Mouse (Mus musculus) gastrocnemius, postnatal 14 days (tissue): ENCODE data around the gene Nsf. TPM values are rescaled to one million over a fixed set of nuclear protein-coding genes. Genes with fewer than 3 reads are reported as not detected.
"Not testable (repeated sequence)": the region's sequence is repeated elsewhere in the genome, so short reads cannot be mapped to it uniquely, and the experiment has no call there.

Source experiments
- DNase-seq: peaks from one replicate; pipeline ENCODE4 v3.0.0; 2021; ENCODE audit warnings: mixed read lengths
- intact Hi-C: fragments of 180-260 bp; cut with DNase I; formaldehyde crosslinking; loops from one replicate; pipeline ENCODE4 v1.15.1; 2025; ENCODE audit warnings: low total_unique reads
- long read RNA-seq, 2 experiments: library from polyadenylated mRNA; stranded (forward); transcript quantifications; one replicate each; pipeline ENCODE4 v2.0.0; 2021
- total RNA-seq, 2 experiments: library from RNA; stranded (reverse); gene quantifications; 2 replicates each; pipeline ENCODE4 v1.2.3; 2021

Nsf gene
- 10 to 100 TPM; 14.7 to 15.6 TPM for total RNA-seq
- long read RNA-seq, experiment 1, transcript Nsf-202 (21 exons, 3,766 nt) = major isoform, 12 of 12 reads
- long read RNA-seq, experiment 1, partial matches to known transcripts = 0 of 12 reads
- long read RNA-seq, experiment 1, other reads (novel, unspliced or antisense) = 0 of 12 reads
- long read RNA-seq, experiment 2, transcript Nsf-202 (21 exons, 3,766 nt) = major isoform, 14 of 18 reads
- long read RNA-seq, experiment 2, partial matches to known transcripts = 2 of 18 reads
- long read RNA-seq, experiment 2, other reads (novel, unspliced or antisense) = 2 of 18 reads

- intact Hi-C loops = no loop called here
- peak; percentile 85 for DNase-seq
Measured at GRCm38 (mm10) chr11:103953896-103954292, at the start of gene Nsf. TSS of gene Nsf (minus strand) at chr11:103954056.

GRCm38 (mm10) chr11:104003397-104003796, 49.5 kb upstream of the Nsf start:
- DNase-seq = no peak
- intact Hi-C loops = no loop called here

- DNase-seq = no peak
- intact Hi-C loops = no loop called here
Measured at GRCm38 (mm10) chr11:104002191-104002590, 48.3 kb upstream of the Nsf start.

DNA sequence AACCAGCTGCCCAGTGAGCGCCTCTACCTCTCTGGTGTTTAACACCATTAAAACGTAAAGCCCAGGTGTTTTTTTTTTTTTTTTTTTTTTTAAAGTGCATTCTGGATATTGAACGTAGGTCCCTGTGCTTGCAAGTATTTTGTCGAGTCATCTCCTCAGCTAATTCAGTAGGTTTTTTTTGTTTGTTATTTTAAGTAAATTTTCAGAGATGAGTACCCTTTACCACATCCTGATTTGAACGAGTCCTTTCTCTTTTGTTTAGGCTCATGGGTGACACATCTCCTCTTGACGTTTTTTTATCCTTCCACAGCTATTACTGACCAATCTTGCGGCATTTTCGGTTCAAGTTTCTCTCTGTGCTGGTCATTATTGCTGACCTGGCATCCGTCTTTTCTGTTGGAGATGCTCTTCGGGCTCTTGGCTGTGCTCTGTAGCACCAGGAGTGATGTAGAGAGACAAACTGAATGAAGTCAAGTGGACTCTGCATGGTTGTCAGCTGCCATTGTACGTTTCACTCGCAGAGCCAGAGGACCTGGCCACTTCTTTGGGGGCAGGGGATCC, 47.6 kb upstream of the Nsf start:
- DNase-seq = no peak
- intact Hi-C loops = no loop called here

DNA sequence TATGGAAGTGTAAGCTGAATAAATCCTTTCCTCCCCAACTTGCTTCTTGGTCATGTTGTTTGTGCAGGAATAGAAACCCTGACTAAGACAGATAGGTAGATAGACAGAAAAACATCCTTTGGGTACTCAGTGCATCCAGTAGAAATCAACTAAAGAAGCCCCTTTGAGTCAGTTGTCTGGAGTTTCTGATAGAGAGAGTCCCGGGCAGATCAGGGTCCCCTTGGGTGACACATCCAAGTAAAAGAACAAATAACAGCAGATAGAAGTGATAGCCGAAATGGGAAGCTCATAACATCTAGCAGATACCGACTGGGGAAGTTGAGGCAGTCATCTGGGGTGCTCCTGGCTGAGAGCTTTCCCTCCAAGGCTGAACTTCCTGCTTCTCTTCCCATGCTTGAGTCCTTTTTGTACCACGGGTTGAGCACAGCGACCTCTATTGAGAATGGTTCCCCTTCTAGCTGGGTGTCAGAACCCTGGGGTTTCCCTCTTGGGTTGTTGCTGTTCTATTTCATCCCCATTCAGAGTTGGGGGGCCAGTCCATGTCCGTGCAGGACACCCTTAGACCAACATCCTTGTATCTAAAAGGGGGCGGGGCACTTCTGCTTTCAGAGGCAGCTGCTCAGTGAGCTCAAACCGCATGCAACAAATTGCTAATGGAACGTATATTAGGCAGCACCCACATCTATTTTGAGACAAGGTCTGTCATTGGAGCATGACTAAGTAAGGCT, 47.0 kb upstream of the Nsf start:
- intact Hi-C loops = no loop called here
- no peak for DNase-seq

DNA sequence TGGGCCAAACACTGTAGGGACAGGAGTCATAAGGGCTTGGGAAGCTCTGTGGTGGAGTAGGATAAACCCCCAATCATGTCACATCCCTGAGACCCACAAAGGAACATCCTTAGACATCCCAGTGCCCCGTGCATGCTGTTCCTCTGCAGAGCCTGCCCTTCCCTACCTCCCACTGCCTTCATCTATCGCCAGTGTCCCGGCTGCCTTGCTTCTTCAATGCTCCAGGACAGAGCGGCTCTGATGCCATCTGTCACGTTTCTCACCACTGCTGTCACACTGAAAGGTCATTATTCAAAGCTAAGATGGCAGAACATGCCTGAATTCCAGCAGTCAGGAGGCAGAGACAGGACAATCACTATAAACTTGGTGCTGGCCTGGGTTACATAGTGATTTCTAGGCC, 44.9 kb upstream of the Nsf start:
- intact Hi-C loops = no loop called here
- no peak for DNase-seq

GRCm38 (mm10) chr11:103997385-103997784, 43.5 kb upstream of the Nsf start:
- intact Hi-C loops = no loop called here
- DNase-seq = peak; percentile 37

DNA sequence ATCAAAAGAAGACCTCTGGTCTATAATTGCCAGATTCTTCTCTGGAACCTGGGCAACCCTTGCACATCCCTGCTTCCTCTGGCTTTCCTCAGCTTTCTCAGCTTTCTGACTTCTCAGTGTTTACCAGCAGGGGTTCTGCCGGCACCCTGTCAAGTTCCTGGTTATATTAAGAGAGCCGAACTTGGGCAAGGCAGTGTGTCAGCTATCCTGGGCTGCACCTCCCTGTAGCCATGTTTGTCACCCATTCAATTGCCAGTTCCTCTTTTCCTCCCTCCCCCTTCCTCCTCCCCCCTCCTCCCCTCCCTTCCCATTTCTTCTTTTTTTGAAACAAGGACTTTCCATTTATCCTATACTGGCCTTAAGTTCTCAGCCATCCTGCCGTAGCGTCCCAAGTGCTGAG, 38.8 kb upstream of the Nsf start:
- intact Hi-C loops = no loop called here
- no peak for DNase-seq

- DNase-seq = peak; percentile 25
- intact Hi-C loops = not testable (repeated sequence)
Measured at GRCm38 (mm10) chr11:103990049-103990557, 36.2 kb upstream of the Nsf start.

DNA sequence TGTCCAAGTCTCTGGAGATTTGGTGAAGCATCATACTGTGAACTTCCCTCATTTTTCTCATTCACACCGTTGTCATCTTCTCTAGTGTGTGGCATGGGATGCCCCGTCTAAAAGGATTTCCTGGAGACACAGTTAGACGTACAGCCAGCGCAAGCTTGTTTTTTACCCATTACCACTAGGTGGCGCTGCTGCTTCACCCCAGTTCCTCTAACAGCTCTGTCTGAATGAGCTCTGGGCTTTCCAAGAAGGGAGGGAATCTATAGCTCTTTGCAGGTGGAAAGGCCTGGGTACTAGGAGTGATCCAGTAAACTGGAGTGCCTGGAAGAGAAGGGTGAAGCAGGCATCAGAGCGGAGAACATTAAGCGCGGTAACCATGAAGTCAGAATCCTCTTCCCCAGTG, 33.6 kb upstream of the Nsf start:
- peak; percentile 72 for DNase-seq
- intact Hi-C loops = no loop called here

- intact Hi-C loops = no loop called here
Measured at GRCm38 (mm10) chr11:103984067-103984466, 30.2 kb upstream of the Nsf start.

GRCm38 (mm10) chr11:103981826-103982225, 28.0 kb upstream of the Nsf start:
- intact Hi-C loops = no loop called here
- no peak for DNase-seq

More at GRCm38 (mm10) chr11:103984067-103984466, 30.2 kb upstream of the Nsf start:
- no peak for DNase-seq

DNA sequence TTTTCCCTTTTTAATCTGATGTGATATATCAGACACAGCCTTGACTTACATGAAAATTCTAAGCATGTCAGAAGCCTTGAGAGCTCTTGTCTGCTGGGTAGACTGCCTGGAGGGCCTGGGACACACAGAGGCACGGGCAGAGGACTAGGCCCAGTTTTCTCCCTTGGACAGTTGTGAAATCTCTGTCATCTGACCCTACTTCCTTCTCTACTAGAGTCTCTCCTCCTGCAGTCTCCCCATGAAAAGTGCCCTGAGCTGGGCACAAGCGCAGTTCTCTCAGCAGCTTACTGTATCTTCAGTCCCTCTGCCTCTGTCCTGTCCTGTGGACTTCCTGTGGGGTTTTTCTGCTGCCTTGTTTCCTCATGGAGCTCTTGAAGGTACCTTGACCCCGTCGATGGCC, 25.5 kb upstream of the Nsf start:
- intact Hi-C loops = no loop called here
- DNase-seq = no peak

DNA sequence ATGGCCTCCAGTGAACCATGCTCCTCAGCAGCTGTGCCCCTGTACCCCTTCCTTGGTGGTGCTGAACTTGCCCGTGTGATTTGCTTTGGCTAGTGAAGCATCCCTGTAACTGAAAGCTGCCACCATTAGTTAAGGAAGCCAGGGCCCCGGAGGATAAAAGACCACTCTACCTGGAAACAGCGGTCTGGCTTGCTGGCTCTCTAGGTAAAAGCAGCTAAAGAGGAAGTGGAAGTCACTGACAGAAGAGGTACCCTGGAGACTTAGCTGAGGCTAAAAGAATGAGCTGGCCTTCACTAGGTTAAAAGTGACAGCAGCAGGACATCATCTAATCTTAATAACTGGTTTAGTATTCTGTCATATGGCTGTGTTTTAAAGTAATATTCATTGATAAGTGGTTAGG, 17.0 kb upstream of the Nsf start:
- intact Hi-C loops = no loop called here

DNA sequence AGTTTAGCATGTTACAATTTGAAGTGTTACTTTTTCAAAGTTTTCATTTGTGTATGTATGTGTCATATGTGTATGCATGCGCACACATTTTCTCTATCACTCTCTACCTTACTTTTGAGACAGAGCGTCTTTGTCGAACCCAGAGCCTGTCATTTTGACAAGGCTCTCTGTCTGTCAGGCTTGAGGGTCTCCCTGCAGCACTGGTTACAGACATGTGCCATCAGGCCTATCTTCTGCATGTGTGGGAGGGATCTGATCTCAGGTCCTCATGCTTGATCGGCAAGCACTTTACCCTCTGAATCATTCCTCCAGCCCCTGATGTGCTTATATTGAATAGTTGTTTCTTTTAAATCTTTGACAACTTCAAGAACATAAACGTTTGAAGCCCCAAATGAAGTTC, 15.4 kb upstream of the Nsf start:
- no peak for DNase-seq
- intact Hi-C loops = no loop called here

More for the DNA sequence above, 17.0 kb upstream of the Nsf start:
- no peak for DNase-seq

GRCm38 (mm10) chr11:103967106-103967735, 13.4 kb upstream of the Nsf start:
- intact Hi-C loops = no loop called here
- DNase-seq = no peak

- intact Hi-C loops = no loop called here
- DNase-seq = no peak
Measured at GRCm38 (mm10) chr11:103956866-103957265, 3.0 kb upstream of the Nsf start.

DNA sequence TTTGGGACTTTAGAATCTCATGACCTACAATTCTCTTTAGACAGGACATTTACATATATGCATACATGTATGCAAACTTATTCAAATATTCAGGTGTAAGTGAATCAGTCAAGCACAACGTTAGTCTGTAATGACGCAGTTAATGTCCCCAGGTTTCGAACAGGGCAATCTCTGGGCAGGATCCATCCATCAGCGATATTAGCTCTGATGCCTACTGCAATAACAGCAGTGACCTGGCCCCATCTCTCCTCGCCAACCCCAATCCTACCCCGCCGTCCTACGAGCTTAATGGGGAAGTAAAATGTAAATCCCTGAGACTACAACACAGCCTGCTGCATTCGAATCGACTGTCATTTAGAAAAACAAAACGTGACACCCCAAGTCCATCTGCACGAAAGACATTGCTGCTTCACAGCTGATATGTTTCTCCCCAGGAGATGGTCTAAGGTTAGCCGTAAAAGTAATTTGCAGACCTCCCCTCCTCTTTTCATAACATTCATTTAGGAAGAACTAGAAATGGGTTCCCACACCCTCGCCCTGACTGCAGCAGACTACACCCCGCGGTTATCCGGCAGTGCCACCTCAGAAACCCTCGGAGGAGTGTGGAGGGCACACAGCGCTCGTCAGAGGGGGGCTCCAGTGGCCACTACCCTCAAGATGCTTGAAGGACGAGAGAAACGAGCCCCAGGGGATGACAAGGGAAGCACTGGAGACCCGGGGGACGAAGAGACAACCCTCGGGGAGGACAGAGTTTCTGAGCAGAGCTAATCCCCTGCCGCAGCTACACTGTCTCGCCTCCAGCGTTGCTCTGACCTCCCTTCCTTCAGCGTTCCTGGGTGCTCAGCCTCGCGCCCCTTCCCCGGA, 592 bp downstream of the Nsf start:
- DNase-seq = peak; percentile 15
- intact Hi-C loops = no loop called here

DNA sequence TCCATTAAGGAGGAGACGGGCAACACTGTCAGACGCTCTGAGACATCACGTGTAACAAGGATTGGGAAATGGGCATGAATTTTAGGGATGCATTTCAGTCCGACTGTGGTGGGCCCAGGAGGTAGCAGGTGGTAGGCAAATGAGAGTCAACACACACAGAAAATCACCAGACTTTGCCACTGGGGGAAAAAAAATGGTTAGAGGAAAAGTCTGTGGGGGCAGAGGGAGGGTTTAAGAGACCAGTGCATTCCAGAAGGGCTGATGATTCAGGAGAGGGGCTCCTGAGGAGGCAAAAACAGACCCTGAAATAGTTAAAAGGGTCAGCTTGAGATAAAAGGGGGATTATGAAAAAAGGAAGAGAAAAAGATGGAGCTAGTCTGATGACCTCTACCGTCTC, 1.2 kb downstream of the Nsf start:
- DNase-seq = no peak
- intact Hi-C loops = no loop called here
